Comparison of ENCODE assay signal across 18 mouse cellular contexts in the genomic region with DNA sequence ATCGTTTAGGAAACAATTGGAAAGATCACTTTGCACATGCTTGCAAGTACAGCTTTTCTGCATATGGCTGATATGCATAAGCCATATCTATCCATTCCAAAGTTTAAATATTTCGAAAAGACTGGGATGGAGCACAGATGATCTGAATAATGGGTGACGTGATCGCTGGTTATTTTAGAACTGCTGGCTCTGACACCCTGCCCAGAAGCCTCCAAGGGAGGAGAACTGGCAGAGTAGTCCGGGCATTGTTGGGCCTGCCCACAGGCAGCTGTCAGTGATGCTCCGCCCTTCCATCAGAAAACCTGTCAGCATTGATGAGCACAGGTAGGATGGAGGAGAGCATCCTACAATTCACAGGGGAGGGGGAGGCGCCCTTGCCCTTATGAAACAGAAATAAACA. TPM values are rescaled to one million over a fixed set of nuclear protein-coding genes. Genes with fewer than 3 reads are reported as not detected.
A peak's percentile ranks its signal among the peaks of the same experiment; 100 is the strongest.
DNase-seq lines count a peak whose midpoint lies in the region; ATAC-seq and TF ChIP-seq lines count a peak whose summit lies in the region.
"Had no signal": no experiment of that assay in that cellular context is flagged by ENCODE, and none has a peak within 500 bp of the region (broad histone marks: within the 10 kb centered on the region; RNA-seq: fewer than 3 reads in every experiment).

No protein-coding gene starts in this region.

- H3K36me3 ChIP-seq in forebrain, embryonic 16.5 days (ENCODE audit: control insufficient read depth, insufficient read depth), result no peaks in the 10 kb centered on the region
- no peaks in the 10 kb centered on the region for H3K36me3 ChIP-seq in forebrain, embryonic 11.5 days (ENCODE audit: control insufficient read depth, insufficient read depth, low read length)
- peaks cover 6% of the 10 kb centered on the region; the same call in 1 of the 2 replicates for H3K36me3 ChIP-seq in heart, embryonic 16.5 days (ENCODE audit: control insufficient read depth, insufficient read depth)
- no peaks in the 10 kb centered on the region for H3K36me3 ChIP-seq in kidney, adult 2 months (ENCODE audit: control insufficient read depth, insufficient read depth, low read length)
- peaks cover 3% of the 10 kb centered on the region; the same call in 1 of the 2 replicates for H3K36me3 ChIP-seq in hindbrain, embryonic 12.5 days
- H3K36me3 ChIP-seq: embryonic facial prominence, embryonic 12.5 days had no signal

- no peaks in the 10 kb centered on the region for H3K27me3 ChIP-seq in forebrain, embryonic 16.5 days (replicated peaks; ENCODE audit: control insufficient read depth, insufficient read depth, low read length)
- no peaks in the 10 kb centered on the region for H3K27me3 ChIP-seq in forebrain, embryonic 11.5 days (ENCODE audit: control insufficient read depth, insufficient read depth, low read length)
- H3K27me3 ChIP-seq in heart, embryonic 16.5 days (ENCODE audit: control insufficient read depth, insufficient read depth, low read length), result no peaks in the 10 kb centered on the region
- no peaks in the 10 kb centered on the region for H3K27me3 ChIP-seq in kidney, adult 2 months (replicated peaks; ENCODE audit: control insufficient read depth, insufficient read depth, low read length)
- no peaks in the 10 kb centered on the region for H3K27me3 ChIP-seq in hindbrain, embryonic 12.5 days
- H3K27me3 ChIP-seq: embryonic facial prominence, embryonic 12.5 days had no signal

- TF ChIP-seq POLR2A in kidney, adult 2 months (IDR thresholded peaks at IDR 0.05; ENCODE audit: low read depth, low read length), result no peak

- peaks cover 6% of the 10 kb centered on the region; the same call in 1 of the 2 replicates for H3K4me1 ChIP-seq in forebrain, embryonic 16.5 days (replicated peaks; ENCODE audit: control insufficient read depth, insufficient read depth, low read length)
- H3K4me1 ChIP-seq in forebrain, embryonic 11.5 days (replicated peaks; ENCODE audit: control insufficient read depth, insufficient read depth, low read length), result no peaks in the 10 kb centered on the region
- peaks cover 27% of the 10 kb centered on the region for H3K4me1 ChIP-seq in heart, embryonic 16.5 days (ENCODE audit: control insufficient read depth, insufficient read depth, low read length)
- no peaks in the 10 kb centered on the region for H3K4me1 ChIP-seq in kidney, adult 2 months (ENCODE audit: control insufficient read depth, insufficient read depth, low read length)
- H3K4me1 ChIP-seq in hindbrain, embryonic 12.5 days, result peaks cover 10% of the 10 kb centered on the region; the same call in 1 of the 2 replicates
- H3K4me1 ChIP-seq: embryonic facial prominence, embryonic 12.5 days had no signal

- H3K4me2 ChIP-seq in forebrain, embryonic 16.5 days (ENCODE audit: low read length), result no peak overlapping the region
- H3K4me2 ChIP-seq in forebrain, embryonic 11.5 days (ENCODE audit: low read depth, low read length, severe bottlenecking), result no peak overlapping the region
- no peak overlapping the region for H3K4me2 ChIP-seq in heart, embryonic 16.5 days (ENCODE audit: low read depth, low read length)
- H3K4me2 ChIP-seq in hindbrain, embryonic 12.5 days (replicated peaks), result no peak overlapping the region
- H3K4me2 ChIP-seq: embryonic facial prominence, embryonic 12.5 days had no signal

- no peaks in the 10 kb centered on the region for H3K9me3 ChIP-seq in forebrain, embryonic 16.5 days (ENCODE audit: control insufficient read depth, low read length)
- H3K9me3 ChIP-seq in forebrain, embryonic 11.5 days (ENCODE audit: control insufficient read depth, low read length), result no peaks in the 10 kb centered on the region
- H3K9me3 ChIP-seq in heart, embryonic 16.5 days (replicated peaks; ENCODE audit: control insufficient read depth, low read length), result no peaks in the 10 kb centered on the region
- no peaks in the 10 kb centered on the region for H3K9me3 ChIP-seq in hindbrain, embryonic 12.5 days (replicated peaks)
- H3K9me3 ChIP-seq: embryonic facial prominence, embryonic 12.5 days; midbrain, embryonic 10.5 days had no signal

- H3K4me3 ChIP-seq in forebrain, embryonic 16.5 days (replicated peaks; ENCODE audit: low read length), result no peak overlapping the region
- H3K4me3 ChIP-seq in forebrain, embryonic 11.5 days (ENCODE audit: low read depth, low read length), result no peak overlapping the region
- no peak overlapping the region for H3K4me3 ChIP-seq in heart, embryonic 16.5 days (ENCODE audit: low read length)
- no peak overlapping the region for H3K4me3 ChIP-seq in kidney, adult 2 months (ENCODE audit: insufficient read depth, low read depth, low read length)
- no peak overlapping the region for H3K4me3 ChIP-seq in hindbrain, embryonic 12.5 days
- H3K4me3 ChIP-seq: embryonic facial prominence, embryonic 12.5 days; heart, adult 2 months; midbrain, embryonic 10.5 days had no signal

- DNase-seq in forebrain, embryonic 11.5 days (ENCODE audit: low spot score), result no peak
- DNase-seq in heart, postnatal 36 days, result no peak
- DNase-seq in layer of hippocampus, postnatal 14 days (ENCODE audit: low spot score in 2 of 2), result peak; percentile 43 to 65
- peak; percentile 26 for DNase-seq in right cerebral cortex, postnatal 4 days
- no peak for DNase-seq in kidney, adult 2 months
- DNase-seq: adrenal gland, adult 8-10 months; cerebellum, adult 18-20 months; kidney, adult 11 months; kidney, postnatal 36 days; thymus, adult 18-20 months had no signal

- no peak overlapping the region for H3K27ac ChIP-seq in forebrain, embryonic 16.5 days (ENCODE audit: low read length)
- H3K27ac ChIP-seq in forebrain, embryonic 11.5 days (ENCODE audit: low read depth, low read length), result no peak overlapping the region
- H3K27ac ChIP-seq in heart, embryonic 16.5 days (ENCODE audit: low read length), result peak overlapping the region; percentile 56
- H3K27ac ChIP-seq in kidney, adult 2 months (ENCODE audit: insufficient read depth, low read depth, low read length), result no peak overlapping the region
- no peak overlapping the region for H3K27ac ChIP-seq in hindbrain, embryonic 12.5 days
- H3K27ac ChIP-seq: embryonic facial prominence, embryonic 12.5 days; heart, adult 2 months; liver, embryonic 14.5 days; midbrain, embryonic 10.5 days had no signal

- H3K9ac ChIP-seq in forebrain, embryonic 16.5 days (replicated peaks; ENCODE audit: low read depth, low read length), result no peak overlapping the region
- no peak overlapping the region for H3K9ac ChIP-seq in forebrain, embryonic 11.5 days (ENCODE audit: low read length)
- H3K9ac ChIP-seq in heart, embryonic 16.5 days (ENCODE audit: low read length), result no peak overlapping the region
- H3K9ac ChIP-seq in hindbrain, embryonic 12.5 days, result no peak overlapping the region
- H3K9ac ChIP-seq: embryonic facial prominence, embryonic 12.5 days; liver, embryonic 14.5 days had no signal

- peak; percentile 32; the same call in 1 of the 2 replicates for ATAC-seq in forebrain, embryonic 16.5 days
- no peak for ATAC-seq in forebrain, embryonic 11.5 days (replicated peaks; ENCODE audit: low FRiP score)
- no peak for ATAC-seq in heart, embryonic 16.5 days (replicated peaks; ENCODE audit: extremely low read depth, insufficient read depth, low FRiP score)
- ATAC-seq in hindbrain, embryonic 12.5 days (ENCODE audit: low FRiP score), result no peak
- ATAC-seq: hindbrain, embryonic 16.5 days had no signal

- no peak for TF ChIP-seq CTCF in kidney, adult 2 months (conservative IDR thresholded peaks at IDR 0.05; ENCODE audit: insufficient read depth, insufficient read length, low read depth, low read length)

- intact Hi-C loops in heart, postnatal 36 days (cut with DNase I), result no loop called here

- WGBS in forebrain, embryonic 16.5 days, result 74% methylated on average over 7 of the region's 7 CpGs
- 91% methylated on average over 7 of the region's 7 CpGs for WGBS in forebrain, embryonic 11.5 days
- WGBS in heart, embryonic 16.5 days, result 76% methylated on average over 7 of the region's 7 CpGs
- WGBS in kidney, adult 2 months, result 89% methylated on average over 7 of the region's 7 CpGs
- WGBS in hindbrain, embryonic 12.5 days, result 88% methylated on average over 7 of the region's 7 CpGs

RNA-seq across cellular contexts. Expression of a gene that starts 41.1 kb away (rescaled TPM):
- polyA plus RNA-seq in forebrain, embryonic 16.5 days (2015; fragmentation: Nextera tagmentation; extraction: Ambion mirVana), result 0.41 and 0.68 TPM in 2 replicates
- polyA plus RNA-seq in forebrain, embryonic 11.5 days (2014; fragmentation: Nextera tagmentation; extraction: Ambion mirVana), result 0.24 and 0.27 TPM in 2 replicates
- polyA plus RNA-seq in heart, embryonic 16.5 days (2015; fragmentation: Nextera tagmentation; extraction: Ambion mirVana), result 46.9 and 48.4 TPM in 2 replicates
- total RNA-seq in heart, postnatal 36 days (2021), result 10 to 100 TPM; 29.2 to 31.0 TPM
- 1 to 10 TPM; 7.5 to 8.5 TPM for total RNA-seq in layer of hippocampus, postnatal 14 days (2021)
- polyA plus RNA-seq in kidney, adult 2 months (2012; rRNA removed), result 0.41 TPM in 1 of 2 replicates, not detected in the other
- polyA plus RNA-seq in hindbrain, embryonic 12.5 days (2016; fragmentation: Nextera tagmentation; extraction: Ambion mirVana), result 0.92 and 1.1 TPM in 2 replicates

Comparison
In these comparisons a context has a peak if more than half of its experiments do, and no peak if none do; other contexts are left out.
1. DNase-seq: peak in layer of hippocampus, postnatal 14 days (2 of 2) and right cerebral cortex, postnatal 4 days (single experiment); none in forebrain, embryonic 11.5 days (single experiment), heart, postnatal 36 days (0 of 2) and kidney, adult 2 months (single experiment).
2. RNA of a gene that starts 41.1 kb away (polyA plus RNA-seq): 46.9 to 48.4 TPM in heart, embryonic 16.5 days; 0.92 to 1.1 TPM in hindbrain, embryonic 12.5 days, 0.41 TPM in kidney, adult 2 months, 0.41 to 0.68 TPM in forebrain, embryonic 16.5 days and 0.24 to 0.27 TPM in forebrain, embryonic 11.5 days; every median in the first group is over 10 times any median in the second.